Mouse (Mus musculus) thymus, postnatal 0 days (tissue): Measurements from ENCODE around the gene Cfap206. TPM values are rescaled to one million over a fixed set of nuclear protein-coding genes. Genes with fewer than 3 reads are reported as not detected.
"Not testable (repeated sequence)": the region's sequence is repeated elsewhere in the genome, so short reads cannot be mapped to it uniquely, and the experiment has no call there.

Experiments
- DNase-seq: peaks from one replicate; pipeline ENCODE4 v3.0.0-alpha.2; 2015; ENCODE audit warnings: low spot score
- polyA plus RNA-seq: library from polyadenylated mRNA; unstranded; fragments of >200 nt; fragmentation: Nextera tagmentation; extraction: Ambion mirVana; gene quantifications from 2 replicates; pipeline ENCODE4 v1.2.1, GENCODE M21; 2015

Cfap206 gene
- 0.33 and 0.56 TPM in 2 replicates for polyA plus RNA-seq

DNA sequence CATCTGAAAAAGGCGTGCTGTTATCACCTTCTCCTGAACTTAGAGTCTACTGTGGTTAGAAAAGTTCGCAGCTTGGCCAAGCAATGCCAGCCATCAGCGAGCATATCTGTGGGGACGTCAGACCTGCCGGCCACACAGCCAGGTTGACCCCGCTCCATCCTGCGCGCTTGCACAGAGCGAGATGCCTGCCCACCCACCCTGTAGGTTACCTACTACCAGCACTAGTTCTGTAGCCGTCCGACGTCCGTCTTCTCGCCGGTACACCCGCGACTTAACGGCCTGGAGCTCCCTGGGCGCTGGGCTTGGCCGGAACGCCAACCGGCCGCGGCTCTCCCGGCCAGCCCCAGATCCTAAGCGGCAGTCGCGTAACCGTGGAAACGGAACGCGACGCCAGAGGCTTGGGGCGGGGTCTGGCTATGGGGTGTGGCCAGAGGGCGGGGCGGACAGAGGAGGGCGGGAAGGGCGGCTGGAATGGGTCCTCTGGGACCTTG lies at the start of gene Cfap206:
Gene Cfap206, minus strand, starts transcription at position 356 of the 491 bp plus-strand sequence.
- DNase-seq = peak; percentile 1

DNA sequence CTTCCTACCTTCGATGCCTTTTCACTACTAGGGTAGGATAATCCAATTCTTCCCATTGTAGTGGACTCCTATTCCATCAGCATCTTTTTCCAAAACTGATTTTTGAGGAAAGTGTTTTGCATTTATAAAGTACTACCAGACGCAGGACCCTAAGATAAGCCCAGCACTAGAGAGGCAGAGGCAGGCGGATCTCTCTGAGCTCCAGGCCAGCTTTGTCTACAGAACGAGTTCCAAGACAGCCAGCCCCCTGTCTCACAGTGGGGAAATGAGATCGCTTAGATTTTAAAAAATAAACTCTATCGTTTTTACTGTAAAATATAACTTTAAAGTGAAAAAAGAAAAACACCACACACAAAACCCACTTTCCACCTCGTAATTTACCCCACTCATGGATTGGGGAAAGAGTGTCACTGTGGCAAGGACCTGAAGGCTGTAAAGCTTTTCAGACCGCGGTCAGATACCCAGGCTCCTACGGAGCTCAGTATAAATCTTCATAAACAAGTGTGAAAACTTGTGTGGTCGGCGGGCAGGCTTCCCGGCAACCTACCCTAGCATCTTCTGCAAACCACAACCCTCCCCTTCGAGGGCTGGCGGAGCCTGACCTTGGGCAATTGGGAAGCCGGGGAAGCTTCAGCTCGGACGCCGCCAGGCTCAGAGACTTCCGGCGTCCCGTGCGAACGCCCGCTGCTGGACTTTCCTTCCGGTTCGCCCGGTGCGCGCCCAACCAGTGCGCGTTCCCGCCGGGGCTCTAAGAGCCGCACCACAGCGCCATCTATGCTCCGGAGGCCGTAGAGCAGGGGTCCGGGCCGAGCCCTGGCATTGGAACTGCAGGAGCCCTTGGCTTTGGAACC lies 47.9 kb upstream of the Cfap206 start, which contains the start of gene Smim8:
Gene Smim8, minus strand, starts transcription at position 747 of the 851 bp plus-strand sequence.
- DNase-seq = peak; percentile 93

DNA sequence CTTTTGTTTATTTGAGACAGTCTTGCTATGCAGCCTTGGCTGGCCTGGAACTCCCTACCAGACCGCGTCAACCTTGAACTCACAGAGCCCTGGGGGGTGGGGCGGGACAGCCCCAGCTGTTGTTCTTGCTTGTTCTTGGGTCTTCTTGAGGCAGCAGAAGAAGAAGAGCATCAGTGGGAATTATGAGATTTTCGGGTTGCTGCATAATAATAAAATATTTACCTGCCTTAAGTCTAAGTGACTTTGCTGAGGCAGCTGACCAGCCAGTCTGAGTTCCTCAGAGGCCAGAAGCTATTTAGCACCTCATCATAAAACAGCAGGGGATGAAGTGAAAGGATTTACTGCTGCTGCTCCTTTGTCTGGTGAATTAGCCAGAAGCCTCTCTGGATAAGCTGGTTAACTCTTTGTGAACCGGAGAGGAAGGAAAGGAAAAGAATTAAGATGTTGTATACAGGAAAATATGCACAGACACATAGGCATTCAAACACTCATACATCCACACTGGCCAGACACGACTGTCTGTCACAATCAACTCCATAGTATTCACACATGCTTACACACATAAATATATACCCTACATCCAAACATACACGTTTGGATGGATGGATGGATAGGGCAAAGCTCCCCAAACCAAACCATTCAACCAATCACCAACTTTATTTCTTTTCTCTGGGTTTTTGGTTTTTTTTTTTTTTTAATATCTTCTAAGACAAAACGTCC lies 41.8 kb upstream of the Cfap206 start:
- no peak for DNase-seq

DNA sequence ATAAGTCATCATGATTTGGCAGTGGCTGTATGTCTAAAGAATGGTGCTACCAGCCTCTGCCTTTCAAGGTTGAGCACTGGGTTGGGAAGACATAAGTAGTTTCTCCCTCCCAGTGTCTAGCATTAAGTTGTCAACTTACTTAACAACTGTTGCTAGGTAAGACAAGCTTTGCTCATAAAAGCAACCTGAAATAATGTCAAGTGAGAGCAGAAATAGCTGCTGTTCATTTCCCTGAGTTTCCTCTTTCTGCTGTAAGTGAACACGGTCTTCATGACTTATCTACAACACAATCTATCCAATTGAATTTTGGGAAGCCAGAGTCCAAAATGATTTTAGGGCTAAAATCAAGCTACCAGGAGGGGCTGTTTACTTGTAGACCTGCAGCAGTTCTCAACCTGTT lies 26.2 kb upstream of the Cfap206 start, which contains the start of gene Gm136:
Gene Gm136, minus strand, starts transcription at position 101 of the 400 bp plus-strand sequence.
- no peak for DNase-seq

DNA sequence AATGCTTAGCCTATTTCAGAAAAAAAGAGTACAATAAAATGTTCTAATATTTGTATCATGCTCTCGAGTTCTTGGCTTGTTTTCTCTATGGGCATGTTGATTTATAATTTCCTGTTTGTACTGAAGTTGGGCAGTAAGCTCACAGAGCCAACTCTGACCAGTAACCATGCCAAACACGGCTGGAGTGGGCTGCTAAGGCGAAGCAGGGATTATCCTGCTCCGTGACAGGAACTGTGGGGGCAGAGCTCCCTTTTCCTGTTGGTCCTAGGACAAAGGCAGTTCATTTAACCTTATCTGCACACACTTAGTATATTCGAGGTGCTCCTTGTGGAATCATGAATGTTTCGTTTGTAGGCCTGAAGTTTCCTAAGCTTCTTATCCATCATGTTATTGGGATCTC lies 19.2 kb upstream of the Cfap206 start:
- DNase-seq = no peak

DNA sequence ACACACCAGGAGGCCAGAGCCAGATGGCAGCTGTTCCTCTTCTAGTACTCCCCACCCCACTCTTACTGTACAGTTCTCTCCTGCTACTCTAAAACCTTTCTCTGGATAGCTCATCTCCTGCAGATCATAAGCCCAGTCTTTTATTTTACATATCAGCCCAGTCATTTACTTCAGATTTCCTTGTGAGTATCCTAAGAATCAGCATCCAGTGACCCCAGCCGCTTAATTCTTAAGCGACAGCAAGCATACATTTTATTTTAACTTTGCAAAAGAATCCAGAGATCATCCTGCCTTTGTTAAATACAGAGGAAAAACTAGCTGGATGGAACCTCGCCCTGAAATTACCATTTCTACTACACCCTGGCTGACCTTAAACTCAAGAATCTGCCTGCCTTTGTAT lies 4.5 kb upstream of the Cfap206 start:
- no peak for DNase-seq

DNA sequence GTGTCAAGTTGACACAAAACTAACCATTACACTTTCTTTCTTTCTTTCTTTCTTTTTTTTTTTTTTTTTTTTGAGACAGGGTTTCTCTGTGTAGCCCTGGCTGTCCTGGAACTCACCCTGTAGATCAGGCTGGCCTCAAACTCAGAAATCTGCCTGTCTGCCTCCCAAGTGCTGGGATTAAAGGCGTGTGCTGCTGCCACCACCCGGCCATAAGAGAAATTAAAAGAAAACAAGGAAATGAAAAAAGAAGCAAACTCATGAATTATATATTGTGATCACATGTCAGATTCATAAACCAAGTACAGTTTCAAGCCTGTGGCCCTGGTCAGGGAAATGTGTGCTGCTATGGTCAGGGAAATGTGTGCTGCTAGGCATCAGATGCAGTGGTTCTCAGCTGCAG lies 3.4 kb upstream of the Cfap206 start:
- not testable (repeated sequence) for DNase-seq

DNA sequence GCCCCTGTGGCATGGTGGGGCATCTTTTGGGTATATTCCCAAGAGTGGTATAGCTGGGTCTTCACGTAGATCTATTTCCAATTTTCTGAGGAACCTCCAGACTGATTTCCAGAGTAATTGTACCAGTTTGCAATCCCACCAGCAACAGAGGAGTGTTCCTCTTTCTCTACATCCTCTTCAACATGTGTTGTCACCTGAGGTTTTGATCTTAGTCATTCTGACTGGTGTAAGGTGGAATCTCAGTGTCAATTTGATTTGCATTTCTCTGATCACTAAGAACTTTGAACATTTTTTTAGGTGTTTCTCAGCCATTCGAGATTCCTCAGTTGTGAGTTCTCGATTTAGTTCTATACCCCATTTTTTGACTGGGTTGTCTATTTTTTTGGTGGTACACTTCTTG lies 4.3 kb downstream of the Cfap206 start:
- not testable (repeated sequence) for DNase-seq

DNA sequence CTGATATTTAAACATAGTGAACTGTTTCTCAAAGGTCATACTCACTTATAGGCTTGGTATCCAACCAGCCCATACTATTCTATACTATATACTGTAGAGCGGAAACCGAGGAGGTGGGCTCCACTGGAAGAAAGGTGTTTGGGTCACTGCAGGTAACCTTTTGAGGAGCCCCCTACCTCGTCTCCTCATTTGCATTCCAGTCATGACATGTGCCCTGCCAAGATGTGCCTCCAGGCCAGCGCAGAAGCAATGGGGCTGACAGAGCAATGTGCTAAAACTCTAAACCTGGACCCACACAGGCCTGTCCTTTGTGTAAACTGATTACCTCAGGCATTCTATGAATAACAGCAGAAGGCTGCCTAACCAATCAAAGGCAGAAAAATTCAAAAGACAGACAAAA lies 5.7 kb downstream of the Cfap206 start:
- no peak for DNase-seq

DNA sequence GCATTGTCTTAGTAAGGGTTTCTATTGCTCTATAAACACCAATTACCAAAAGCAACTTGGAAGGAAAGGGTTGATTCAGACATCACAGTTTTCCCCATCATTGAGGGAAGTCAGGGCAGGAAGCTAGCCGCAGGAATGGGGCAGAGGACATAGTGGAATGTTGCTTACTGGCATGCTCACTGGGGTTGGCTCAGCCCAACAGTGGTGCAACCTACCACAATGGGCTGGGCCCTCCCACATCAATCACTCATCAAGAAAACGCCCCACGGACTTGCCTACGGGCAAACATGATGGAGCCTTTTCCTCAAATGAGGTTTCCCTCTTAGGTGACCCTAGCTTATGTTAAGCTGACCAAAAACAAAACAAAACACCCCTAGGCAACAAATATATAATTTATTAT lies 6.8 kb downstream of the Cfap206 start:
- no peak for DNase-seq

DNA sequence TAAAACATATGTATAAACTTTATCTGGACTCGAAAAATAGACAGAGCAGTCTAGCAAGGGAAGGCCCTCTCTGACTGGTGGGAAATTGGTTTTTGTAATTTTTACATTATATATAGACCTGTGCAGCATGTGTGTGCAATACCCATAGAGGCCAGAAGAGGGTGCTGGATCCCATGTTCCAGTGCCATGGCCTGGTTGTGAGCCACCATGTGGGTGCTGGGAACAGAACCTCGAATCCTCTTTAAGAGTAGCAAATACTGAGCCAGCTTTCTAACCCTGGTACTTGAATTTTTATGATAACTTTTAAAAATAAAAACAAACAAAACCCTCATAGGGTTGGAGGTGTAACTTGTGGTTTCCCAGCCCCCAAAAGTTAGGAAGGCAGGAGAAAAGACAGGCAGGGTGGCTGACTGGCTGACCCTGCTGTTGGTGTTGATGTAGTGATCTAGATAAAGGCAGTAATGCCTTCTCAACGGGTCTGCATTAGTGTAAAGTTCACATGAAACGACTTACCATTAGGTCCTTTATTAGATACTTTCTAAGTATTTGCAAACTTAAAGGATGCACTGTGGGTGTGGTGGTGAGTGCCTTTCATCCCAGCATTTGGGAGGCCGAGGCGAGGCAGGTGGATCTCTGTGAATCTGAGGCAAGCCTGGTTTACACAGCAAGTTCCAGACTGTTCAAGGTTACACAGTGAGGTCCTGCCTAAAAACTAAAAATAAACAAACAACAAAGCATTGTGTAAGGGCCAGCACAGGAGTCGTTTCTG lies 9.7 kb downstream of the Cfap206 start:
- DNase-seq = no peak

DNA sequence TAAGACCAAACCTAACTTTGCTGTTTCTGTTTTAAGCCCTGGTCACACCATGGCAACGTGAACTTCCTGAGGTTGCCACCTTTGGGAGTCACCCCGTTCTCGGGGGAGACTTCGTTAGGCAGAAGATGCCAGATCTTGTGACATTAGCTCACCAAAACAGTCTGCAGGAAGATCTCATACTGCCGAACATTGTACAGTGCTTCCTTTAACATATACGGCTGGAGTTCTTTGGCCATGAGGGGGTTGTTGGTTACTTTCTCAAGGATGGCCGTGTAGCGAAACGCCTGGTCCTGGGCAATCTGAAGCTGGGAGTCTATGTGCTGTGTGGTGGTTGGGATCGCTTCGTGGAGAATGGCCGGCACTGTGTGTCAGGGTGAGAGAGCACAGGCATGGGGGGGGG lies 10.6 kb downstream of the Cfap206 start:
- no peak for DNase-seq

DNA sequence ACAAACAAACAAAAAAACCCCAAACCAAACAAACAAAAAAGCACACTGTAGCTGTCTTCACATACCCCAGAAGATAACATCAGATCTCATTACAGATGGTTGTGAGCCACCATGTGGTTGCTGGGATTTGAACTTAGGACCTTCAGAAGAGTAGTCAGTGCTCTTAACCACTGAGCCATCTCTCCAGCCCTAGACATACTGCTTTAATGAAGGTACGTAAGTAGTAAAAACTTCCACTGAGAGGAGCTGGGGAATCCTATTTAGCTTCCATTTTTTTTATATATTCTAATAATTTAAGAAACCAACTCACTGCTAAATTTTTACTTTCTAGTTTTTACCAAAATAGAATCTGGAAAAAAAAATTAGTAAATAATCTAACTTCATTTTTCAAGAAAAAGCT lies 14.9 kb downstream of the Cfap206 start:
- DNase-seq = no peak

DNA sequence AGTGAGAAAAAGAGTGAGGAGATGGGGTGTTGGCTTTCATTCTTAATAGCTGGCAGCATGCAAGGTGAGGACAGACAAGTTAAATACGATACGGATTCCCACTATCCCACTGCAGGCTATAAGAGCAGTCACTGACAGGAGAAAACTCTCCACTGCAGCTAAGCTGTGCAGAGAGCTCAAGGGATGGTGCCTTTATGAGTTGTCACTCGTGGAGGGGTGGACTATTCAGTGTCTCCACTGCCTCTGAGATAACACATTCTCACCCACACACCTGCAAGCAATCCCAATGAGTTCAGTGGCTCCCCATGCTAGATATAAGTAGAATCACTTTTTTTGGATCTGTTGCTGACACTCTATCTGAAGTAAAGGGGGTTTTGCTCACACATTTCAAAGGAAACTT lies 21.9 kb downstream of the Cfap206 start:
- DNase-seq = no peak

DNA sequence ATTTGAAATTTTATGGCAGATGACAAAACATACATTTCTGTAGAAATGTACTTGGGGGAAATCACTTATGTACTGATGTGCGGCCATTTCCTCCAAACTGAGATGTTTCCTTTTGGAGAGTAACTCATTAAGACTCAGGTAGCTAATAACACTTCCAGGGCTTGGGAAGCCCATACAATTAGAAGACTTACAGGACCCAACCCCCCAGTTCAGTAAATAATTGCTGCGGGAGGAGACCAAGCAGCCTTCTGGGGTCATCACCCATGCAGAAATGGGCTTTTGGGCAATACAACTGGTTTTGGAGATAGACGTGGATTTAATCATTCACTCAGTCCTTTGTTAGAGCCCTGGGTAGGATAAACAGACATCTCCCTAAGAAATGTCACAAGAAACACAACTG lies 22.8 kb downstream of the Cfap206 start:
- DNase-seq = no peak

DNA sequence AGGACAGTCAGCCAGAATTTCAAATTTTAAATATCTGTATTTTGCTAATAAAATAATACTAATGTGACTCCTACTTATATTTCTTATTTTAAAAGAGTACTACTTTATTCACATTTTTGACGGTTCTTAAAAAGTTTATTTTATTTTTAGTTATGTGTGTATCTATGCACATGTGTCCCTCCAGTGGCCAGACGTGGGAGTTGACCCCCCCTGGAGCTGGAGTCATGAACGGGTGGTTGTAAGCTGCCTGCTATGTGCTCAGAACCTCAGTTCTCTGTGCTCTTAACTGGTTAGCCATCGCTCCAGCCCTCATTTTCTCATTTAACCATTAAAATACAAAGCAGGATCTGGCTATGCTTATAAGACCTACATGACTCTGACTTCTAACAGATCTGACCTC lies 27.0 kb downstream of the Cfap206 start:
- no peak for DNase-seq

DNA sequence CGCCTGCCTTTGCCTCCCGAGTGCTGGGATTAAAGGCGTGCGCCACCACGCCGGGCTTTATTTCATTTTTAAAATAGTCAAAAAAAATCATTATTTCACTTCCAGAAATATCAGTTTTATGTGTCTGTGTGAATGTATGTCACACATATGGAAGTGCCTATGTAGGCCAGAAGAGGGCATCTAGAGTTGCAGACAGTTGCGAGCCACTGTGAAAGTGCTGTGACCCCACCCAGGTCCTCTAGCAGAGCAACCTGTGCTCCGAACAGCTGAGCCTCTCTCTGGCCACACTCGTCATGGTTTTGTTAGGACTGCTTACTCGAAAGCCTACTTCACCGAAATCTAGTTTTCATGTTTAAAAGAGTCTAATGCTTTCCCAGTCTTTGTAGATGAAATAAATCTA lies 27.8 kb downstream of the Cfap206 start:
- no peak for DNase-seq

DNA sequence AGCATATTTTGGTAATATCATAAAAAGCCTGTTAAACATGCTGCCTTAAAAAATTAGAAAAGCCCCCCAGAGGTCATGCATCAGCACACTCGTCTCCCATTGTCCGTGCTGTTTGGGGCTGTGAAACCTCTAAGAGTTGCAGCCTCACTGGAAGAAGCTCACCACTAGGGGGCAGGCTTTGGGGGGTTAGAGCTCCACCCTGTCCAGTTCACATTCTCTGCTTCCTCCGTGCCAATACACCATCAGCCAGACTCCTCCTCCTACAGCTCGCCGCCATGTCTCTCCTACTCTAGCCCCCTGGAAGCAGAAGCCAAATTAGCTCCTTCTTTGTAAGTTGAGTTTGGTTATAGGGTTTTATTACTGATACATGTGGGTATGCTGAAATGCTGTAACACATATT lies 28.5 kb downstream of the Cfap206 start:
- peak; percentile 61 for DNase-seq

DNA sequence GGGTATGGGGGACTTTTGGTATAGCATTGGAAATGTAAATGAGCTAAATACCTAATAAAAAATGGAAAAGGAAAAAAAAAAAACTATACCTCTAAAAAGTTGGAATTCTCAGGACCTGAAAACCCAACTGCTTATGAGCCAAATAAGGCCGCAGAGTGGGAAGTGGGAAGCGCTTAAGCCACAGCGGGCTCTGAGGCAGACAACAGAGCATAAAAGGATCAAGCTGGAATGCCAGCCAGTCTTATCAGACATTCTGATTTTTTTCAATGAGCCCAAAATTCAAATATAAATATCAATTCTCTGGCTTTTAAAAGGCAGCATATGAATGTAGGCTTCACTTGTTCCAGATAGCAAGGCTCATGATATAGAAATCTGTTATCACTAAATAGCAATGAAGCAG lies 42.0 kb downstream of the Cfap206 start:
- DNase-seq = no peak

DNA sequence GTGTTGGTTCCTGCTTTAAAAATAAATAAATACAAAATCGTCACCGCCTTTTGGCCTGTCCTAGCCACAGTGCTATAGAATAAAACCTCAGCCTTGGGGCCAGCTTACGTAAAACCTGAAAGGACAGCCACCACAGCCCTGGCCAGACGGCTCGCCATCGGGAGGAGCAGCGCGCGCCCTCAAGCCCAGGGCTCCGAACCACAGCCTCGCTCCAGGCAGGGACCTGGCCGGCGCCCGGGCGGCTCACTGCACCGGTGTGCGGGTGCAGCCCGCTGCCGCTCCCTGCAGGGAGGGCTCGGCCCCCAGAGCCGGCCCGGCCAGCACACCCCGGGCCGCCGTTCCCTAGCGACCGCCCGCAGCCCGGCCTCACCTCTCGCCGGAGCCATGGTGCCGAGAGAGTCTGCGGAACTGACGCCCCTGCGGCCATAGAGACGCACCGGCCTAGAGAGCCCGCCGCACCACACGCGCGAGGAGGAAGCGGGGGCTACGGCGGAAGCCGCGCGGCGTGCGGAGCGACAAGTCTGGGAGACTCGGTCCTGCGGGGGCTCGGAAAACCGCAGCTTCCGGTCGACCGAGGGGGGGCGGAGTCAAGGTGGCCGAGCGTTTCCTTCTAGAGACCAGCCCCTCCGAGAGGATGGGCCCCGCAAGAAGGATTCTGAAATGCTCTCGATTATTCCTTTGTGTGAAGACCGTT lies 43.0 kb downstream of the Cfap206 start, which contains the start of gene Slc35a1:
Gene Slc35a1, minus strand, starts transcription at position 565 of the 694 bp plus-strand sequence.
- DNase-seq = peak; percentile 92

DNA sequence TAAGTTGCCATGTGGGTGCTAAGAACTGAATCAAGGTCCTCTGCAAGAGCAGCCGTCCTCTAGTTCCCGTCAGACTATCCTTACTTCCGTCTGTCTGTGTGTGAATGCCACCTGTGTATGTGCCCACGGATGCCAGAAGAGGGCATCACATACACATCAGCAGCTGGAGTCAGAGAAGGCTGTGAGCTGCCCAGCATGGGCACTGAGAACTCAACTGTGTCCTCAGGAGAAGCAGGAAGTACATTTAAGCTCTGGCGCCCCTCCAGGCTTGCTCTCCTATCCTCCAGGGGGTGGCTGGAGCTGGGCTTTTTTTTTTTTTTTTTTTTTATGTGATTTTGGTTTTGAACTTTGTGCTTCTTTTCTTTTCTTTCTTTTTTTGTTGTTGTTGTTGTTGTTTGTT lies 49.5 kb downstream of the Cfap206 start:
- no peak for DNase-seq
